Mouse (Mus musculus): Measurements from ENCODE around the gene Mrps7. TPM values are rescaled to one million over a fixed set of nuclear protein-coding genes. Genes with fewer than 3 reads are reported as not detected.

The Mrps7 gene
- total RNA-seq (2021): 10 to 100 TPM; 49.8 to 57.9 TPM

- peak; percentile 91 to 93 for DNase-seq (ENCODE audit: low spot score in 2 of 2)
- intact Hi-C loops (cut with DNase I): loop anchor here (5.0 kb wide), 2 partner anchors 66 to 111 kb away; partner anchors contain the start of genes Nt5c and Sumo2
These were observed at the start of gene Mrps7, which contains the start of gene Gga3 for GRCm38 (mm10) chr11:115603476-115604303. Mrps7 (plus strand) TSS chr11:115603925. Gga3 (minus strand) TSS chr11:115604051.

DNA sequence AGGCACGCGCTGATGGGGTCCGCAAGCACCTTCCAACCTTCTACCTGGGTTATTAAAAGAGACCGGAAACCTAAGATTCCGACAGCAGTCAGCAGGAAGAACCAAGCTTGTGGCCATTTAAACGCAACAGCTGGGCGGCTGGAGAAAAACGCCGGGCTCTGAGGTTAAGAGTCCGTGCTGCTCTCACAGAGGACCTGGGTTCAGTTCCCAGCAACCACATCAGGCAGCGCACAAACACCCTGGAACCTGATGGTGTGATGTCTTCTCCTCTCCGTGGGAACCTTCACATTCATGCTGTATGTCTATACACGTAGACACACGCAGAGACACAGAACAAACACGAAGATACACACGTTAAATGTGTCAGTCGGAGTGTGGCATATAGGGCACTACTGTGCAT is 48.0 kb upstream of the Mrps7 start:
- intact Hi-C loops (cut with DNase I): no loop called here
- no peak for DNase-seq (ENCODE audit: low spot score in 2 of 2)

DNA sequence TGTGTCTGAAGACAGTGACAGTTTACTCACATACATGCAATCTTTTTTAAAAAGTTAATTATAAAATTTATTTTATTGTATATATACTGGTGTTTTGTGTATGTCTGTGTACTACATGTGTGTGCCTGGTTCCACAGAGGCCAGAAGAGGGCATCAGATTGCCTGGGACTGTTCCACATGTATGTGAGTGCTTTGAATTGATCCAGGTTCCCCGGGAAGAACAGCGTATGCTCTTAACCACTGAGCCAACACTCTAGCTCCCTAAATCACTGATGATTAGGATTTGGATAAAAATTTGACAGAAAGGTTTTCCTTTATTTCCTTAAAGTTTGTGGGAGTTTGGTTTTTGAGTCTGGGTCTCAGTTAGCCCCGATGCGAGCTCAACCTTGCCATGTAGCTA is 40.3 kb upstream of the Mrps7 start:
- DNase-seq (ENCODE audit: low spot score in 2 of 2): no peak
- intact Hi-C loops (cut with DNase I): no loop called here

DNA sequence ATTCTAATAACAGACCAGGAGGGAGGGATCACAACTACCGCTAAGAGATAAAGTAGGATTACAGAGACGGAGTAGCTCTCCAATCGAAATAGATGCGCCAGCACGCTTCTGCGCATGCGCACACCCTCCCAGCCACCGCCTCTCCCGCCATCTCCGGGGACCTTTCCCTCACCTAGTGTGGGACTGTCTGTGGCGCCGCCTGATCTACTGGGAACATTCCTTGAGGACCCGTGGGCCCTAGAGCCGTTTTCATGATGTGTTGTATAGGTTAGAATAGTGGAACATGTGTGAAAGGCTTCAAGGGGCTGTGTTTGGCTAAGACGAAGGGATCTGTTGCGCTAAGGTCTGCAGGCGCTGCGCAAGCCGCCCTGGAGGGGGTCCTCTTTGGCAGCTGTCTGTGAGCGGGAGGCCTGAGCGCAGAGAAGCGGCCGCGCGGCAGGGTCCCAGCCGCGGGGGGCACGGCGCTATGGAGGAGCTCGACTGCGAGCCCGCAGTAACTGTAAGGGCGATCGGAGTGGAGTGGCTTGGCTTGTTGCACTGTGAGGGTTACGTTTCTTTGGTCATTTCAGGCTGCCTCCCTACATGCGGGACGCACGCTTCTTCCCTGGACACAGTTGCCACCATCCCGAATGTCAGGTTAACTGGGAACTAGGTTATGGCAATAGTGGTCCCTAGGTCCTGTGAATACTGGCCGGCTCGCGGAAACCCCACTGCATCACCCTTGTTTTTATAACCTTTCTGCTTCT is 39.5 kb upstream of the Mrps7 start, which contains the start of gene Nup85:
Gene Nup85, plus strand, starts transcription at position 371 of the 746 bp plus-strand sequence.
- peak; percentile 93 to 96 for DNase-seq (ENCODE audit: low spot score in 2 of 2)
- intact Hi-C loops (cut with DNase I): no loop called here

DNA sequence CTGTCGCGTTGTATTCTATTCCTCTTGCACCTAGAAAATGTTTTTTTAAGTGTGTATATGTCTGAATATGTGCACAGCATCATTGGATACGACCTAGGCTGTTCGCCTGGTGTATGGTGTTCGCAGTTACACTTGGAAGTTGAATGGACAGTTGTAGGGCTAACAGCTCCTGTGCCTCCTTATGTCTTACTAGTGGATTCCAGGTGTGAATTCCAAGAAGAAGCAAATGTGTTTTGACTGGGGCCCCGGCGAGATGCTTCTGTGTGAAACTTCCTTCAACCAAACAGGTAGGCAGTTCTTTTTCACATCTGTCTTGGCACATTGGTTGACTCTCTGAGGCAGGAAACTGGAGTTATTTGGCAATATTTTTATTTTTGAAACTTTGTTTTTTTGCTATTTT is 38.8 kb upstream of the Mrps7 start:
- no peak for DNase-seq (ENCODE audit: low spot score in 2 of 2)
- intact Hi-C loops (cut with DNase I): no loop called here

- DNase-seq (ENCODE audit: low spot score in 2 of 2): no peak
- intact Hi-C loops (cut with DNase I): no loop called here
These were observed 24.6 kb upstream of the Mrps7 start for GRCm38 (mm10) chr11:115579080-115579479.

GRCm38 (mm10) chr11:115582913-115583606 is 20.7 kb upstream of the Mrps7 start:
- intact Hi-C loops (cut with DNase I): no loop called here
- no peak for DNase-seq (ENCODE audit: low spot score in 2 of 2)

GRCm38 (mm10) chr11:115584376-115585073 is 19.2 kb upstream of the Mrps7 start:
- DNase-seq (ENCODE audit: low spot score in 2 of 2): no peak
- intact Hi-C loops (cut with DNase I): no loop called here

DNA sequence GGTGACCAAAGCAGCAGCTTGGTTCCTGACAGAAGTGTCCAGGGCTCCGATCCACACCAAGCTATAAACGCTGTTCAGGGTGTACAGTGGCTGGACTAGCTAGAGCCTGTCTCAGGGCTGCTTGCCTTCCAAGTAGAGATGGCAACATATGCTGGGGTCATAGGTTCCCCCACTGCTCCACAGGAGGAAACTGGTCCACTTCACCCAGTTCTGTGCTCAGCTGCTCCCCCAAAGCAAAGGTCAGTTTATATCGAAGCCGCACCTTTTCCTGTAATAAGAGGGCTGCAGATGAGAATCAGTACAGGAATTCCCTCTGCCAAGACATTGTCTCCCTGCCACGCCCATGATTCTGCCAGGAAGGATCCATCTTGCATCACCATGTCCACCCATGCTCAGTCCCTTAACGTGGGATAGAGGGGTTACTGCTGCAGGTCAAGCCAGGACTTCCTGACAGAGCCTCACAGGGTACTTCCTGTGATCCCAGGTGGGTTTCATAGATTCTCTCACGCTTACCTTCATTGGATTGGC is 18.1 kb upstream of the Mrps7 start:
- intact Hi-C loops (cut with DNase I): no loop called here
- no peak for DNase-seq (ENCODE audit: low spot score in 2 of 2)

GRCm38 (mm10) chr11:115586403-115586802 is 17.3 kb upstream of the Mrps7 start:
- no peak for DNase-seq (ENCODE audit: low spot score in 2 of 2)
- intact Hi-C loops (cut with DNase I): no loop called here

DNA sequence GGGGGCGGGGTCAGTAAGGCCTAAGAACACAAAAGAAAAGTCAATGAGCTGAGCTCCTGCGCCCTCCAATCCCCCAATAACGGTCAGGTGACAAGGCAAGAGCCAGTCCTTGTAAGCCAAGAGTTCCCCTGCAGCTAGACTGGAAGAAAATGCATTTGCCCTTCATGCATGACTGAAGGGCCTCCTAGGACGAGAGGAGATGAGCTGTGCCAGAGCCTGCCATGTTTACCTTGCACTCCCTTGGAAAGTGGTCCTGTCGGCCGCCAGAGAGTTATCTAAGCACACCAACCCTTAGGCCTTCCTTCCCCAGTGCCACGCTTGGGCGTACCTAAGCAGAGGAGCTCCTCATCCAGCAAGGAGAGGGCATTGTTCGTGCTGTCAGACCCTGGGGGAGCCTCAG is 15.7 kb upstream of the Mrps7 start:
- intact Hi-C loops (cut with DNase I): no loop called here

GRCm38 (mm10) chr11:115590526-115591075 is 13.1 kb upstream of the Mrps7 start:
- DNase-seq (ENCODE audit: low spot score in 2 of 2): no peak
- intact Hi-C loops (cut with DNase I): no loop called here

More for the DNA sequence above, 15.7 kb upstream of the Mrps7 start:
- DNase-seq (ENCODE audit: low spot score in 2 of 2): no peak

- intact Hi-C loops (cut with DNase I): no loop called here
- DNase-seq (ENCODE audit: low spot score in 2 of 2): no peak
These were observed 8.5 kb upstream of the Mrps7 start for GRCm38 (mm10) chr11:115595209-115595608.

- intact Hi-C loops (cut with DNase I): no loop called here
- DNase-seq (ENCODE audit: low spot score in 2 of 2): no peak
These were observed 5.4 kb upstream of the Mrps7 start for GRCm38 (mm10) chr11:115598309-115598708.

GRCm38 (mm10) chr11:115599722-115600121 is 4.0 kb upstream of the Mrps7 start:
- intact Hi-C loops (cut with DNase I): loop anchor here (5.0 kb wide), 2 partner anchors 62 to 107 kb away; partner anchors contain the start of genes Nt5c and Sumo2
- peak; percentile 37 to 59 for DNase-seq (ENCODE audit: low spot score in 2 of 2)

GRCm38 (mm10) chr11:115600743-115601142 is 3.0 kb upstream of the Mrps7 start:
- no peak for DNase-seq (ENCODE audit: low spot score in 2 of 2)
- intact Hi-C loops (cut with DNase I): loop anchor here (5.0 kb wide), 2 partner anchors 63 to 108 kb away; partner anchors contain the start of genes Nt5c and Sumo2

DNA sequence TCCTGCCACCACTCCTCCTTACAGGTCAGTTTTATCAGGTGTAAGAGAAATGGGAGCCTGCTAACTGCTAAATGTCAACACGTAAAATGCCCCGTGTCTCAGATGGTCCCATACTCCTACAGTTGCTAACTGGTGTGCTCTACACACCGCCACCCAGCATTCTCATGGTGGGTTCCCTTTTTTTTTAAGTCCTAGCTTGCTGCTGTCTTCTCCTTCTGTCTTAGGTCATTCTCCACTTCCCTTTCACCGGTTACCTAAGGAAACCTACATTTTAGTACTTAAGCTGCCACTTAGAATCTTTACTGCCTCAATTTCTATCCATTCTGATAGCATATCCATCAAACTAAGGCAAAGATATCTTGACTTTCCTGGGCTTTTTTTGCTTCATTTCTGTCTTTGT is 2.6 kb upstream of the Mrps7 start:
- intact Hi-C loops (cut with DNase I): loop anchor here (5.0 kb wide), 2 partner anchors 64 to 109 kb away; partner anchors contain the start of genes Nt5c and Sumo2
- no peak for DNase-seq (ENCODE audit: low spot score in 2 of 2)

- no peak for DNase-seq (ENCODE audit: low spot score in 2 of 2)
- intact Hi-C loops (cut with DNase I): loop anchor here (5.0 kb wide), 2 partner anchors 66 to 111 kb away; partner anchors contain the start of genes Nt5c and Sumo2
These were observed 623 bp upstream of the Mrps7 start for GRCm38 (mm10) chr11:115603128-115603475.

GRCm38 (mm10) chr11:115604304-115604696 is 575 bp downstream of the Mrps7 start:
- DNase-seq (ENCODE audit: low spot score in 2 of 2): no peak
- intact Hi-C loops (cut with DNase I): loop anchor here (5.0 kb wide), 2 partner anchors 67 to 112 kb away; partner anchors contain the start of genes Nt5c and Sumo2

Data from left cerebral cortex, postnatal 36 days (tissue).